Mouse (Mus musculus) heart, postnatal 0 days (tissue): ENCODE results near the gene S1pr2. TPM values are rescaled to one million over a fixed set of nuclear protein-coding genes. Genes with fewer than 3 reads are reported as not detected.
A peak's percentile ranks its signal among the peaks of the same experiment; 100 is the strongest.

Experiments
- ATAC-seq: fragments of 200-750 bp; cut with Nextera tagmentation; 2 replicates; pipeline ENCODE4 v1.8.0; 2017; ENCODE audit warnings: low read depth, moderate number of reproducible peaks, moderate library complexity; ENCODE audit not compliant: insufficient read depth
- DNase-seq: peaks from one replicate; pipeline ENCODE4 v3.0.0-alpha.2; 2016; ENCODE audit warnings: low spot score
- H3K27ac ChIP-seq: fragments of 300-500 bp; sonication (generic); 2 replicates; pipeline ENCODE4 v1.5.1; 2014; ENCODE audit warnings: low read depth, mild to moderate bottlenecking
- H3K27me3 ChIP-seq: fragments of 300-500 bp; sonication (generic); 2 replicates; pipeline ENCODE4 v1.6.1; 2014; ENCODE audit warnings: low read length, mixed read lengths; ENCODE audit not compliant: control insufficient read depth, insufficient read depth
- H3K36me3 ChIP-seq: fragments of 300-500 bp; sonication (generic); replicated peaks from 2 replicates; pipeline ENCODE4 v1.6.1; 2014; ENCODE audit warnings: low read length, mixed read lengths; ENCODE audit not compliant: control insufficient read depth, insufficient read depth
- H3K4me1 ChIP-seq: fragments of 300-500 bp; sonication (generic); 2 replicates; pipeline ENCODE4 v1.6.1; 2014; ENCODE audit warnings: antibody characterized with exemption; ENCODE audit not compliant: control insufficient read depth, insufficient read depth
- H3K4me2 ChIP-seq: fragments of 300-500 bp; sonication (generic); 2 replicates; pipeline ENCODE4 v1.6.1; 2014; ENCODE audit warnings: low read depth, mild to moderate bottlenecking, low read length, moderate library complexity
- H3K4me3 ChIP-seq: fragments of 300-500 bp; sonication (generic); 2 replicates; pipeline ENCODE4 v1.5.1; 2014; ENCODE audit warnings: low read depth, low read length
- H3K9ac ChIP-seq: fragments of 300-500 bp; sonication (generic); replicated peaks from 2 replicates; pipeline ENCODE4 v1.6.1; 2014; ENCODE audit warnings: low read depth, low read length, mixed read lengths
- H3K9me3 ChIP-seq: fragments of 300-500 bp; sonication (generic); replicated peaks from 2 replicates; pipeline ENCODE4 v1.6.1; 2016; ENCODE audit warnings: low read length; ENCODE audit not compliant: control insufficient read depth
- CTCF ChIP-seq: IDR thresholded peaks from 2 replicates; pipeline ENCODE4 v1.5.1; 2016; ENCODE audit warnings: antibody characterized with exemption, control low read depth, low read depth
- EP300 ChIP-seq: IDR thresholded peaks from 2 replicates; pipeline ENCODE4 v1.6.1; 2016; ENCODE audit warnings: antibody characterized with exemption, low read depth
- WGBS: fragments of 180-500 bp; shearing (Covaris S2); extraction: QIAGEN DNeasy Blood & Tissue Kit; methylation state at CpG from one replicate; pipeline ENCODE4 v1.1.7; 2014; 5-methylcytosine and 5-hydroxymethylcytosine counted together
- polyA plus RNA-seq: library from polyadenylated mRNA; unstranded; fragments of >200 nt; fragmentation: Nextera tagmentation; extraction: Ambion mirVana; gene quantifications from 2 replicates; pipeline ENCODE4 v1.2.1, GENCODE M21; 2015
- total RNA-seq: library from RNA; depleted of rRNA; stranded (reverse); fragments of >200 nt; gene quantifications from 2 replicates; pipeline ENCODE4 v1.2.3, GENCODE M21; 2014; ENCODE audit warnings: low replicate concordance

The S1pr2 gene
- total and polyA plus RNA-seq, 2 experiments from 2014 or later, result 7.4 to 8.5 TPM

- Histone ChIP-seq H3K9ac (no peak overlapping the region), H3K4me3 (no peak overlapping the region), H3K9me3 (no peaks in the 10 kb centered on the region), H3K4me1 (peaks cover 27% of the 10 kb centered on the region; the same call in 1 of the 2 replicates), H3K27me3 (no peaks in the 10 kb centered on the region), H3K27ac (peak overlapping the region; percentile 41; the same call in 1 of the 2 replicates), H3K36me3 (no peaks in the 10 kb centered on the region), H3K4me2 (no peak overlapping the region)
- ATAC-seq (no peak), DNase-seq (no peak)
- WGBS, result 54% methylated on average over 10 of the region's 10 CpGs
- TF ChIP-seq EP300 (no peak), CTCF (no peak)
Measured at GRCm38 (mm10) chr9:20978409-20979095, 2.0 kb upstream of the S1pr2 start.

- H3K4me2 ChIP-seq, result peak overlapping the region; percentile 94
- 1% methylated on average over 4 of the region's 4 CpGs for WGBS
- peak overlapping the region; percentile 82 for H3K4me3 ChIP-seq
- ATAC-seq, result no peak
- TF ChIP-seq EP300, result no peak
- no peaks in the 10 kb centered on the region for H3K36me3 ChIP-seq
- peaks cover 21% of the 10 kb centered on the region; the same call in 1 of the 2 replicates for H3K4me1 ChIP-seq
- no peaks in the 10 kb centered on the region for H3K9me3 ChIP-seq
- H3K9ac ChIP-seq, result no peak overlapping the region
- no peaks in the 10 kb centered on the region for H3K27me3 ChIP-seq
- peak overlapping the region; percentile 86; the same call in 1 of the 2 replicates for H3K27ac ChIP-seq
- no peak for DNase-seq
Measured at GRCm38 (mm10) chr9:20976961-20977689, 544 bp upstream of the S1pr2 start.

GRCm38 (mm10) chr9:20975431-20976215 is 958 bp downstream of the S1pr2 start:
- peak; percentile 60 for ATAC-seq
- Histone ChIP-seq H3K27me3 (no peaks in the 10 kb centered on the region), H3K27ac (peak overlapping the region; percentile 86), H3K4me1 (peaks cover 26% of the 10 kb centered on the region; the same call in 1 of the 2 replicates), H3K36me3 (no peaks in the 10 kb centered on the region), H3K4me3 (peak overlapping the region; percentile 82), H3K9me3 (no peaks in the 10 kb centered on the region), H3K4me2 (peak overlapping the region; percentile 94), H3K9ac (peak overlapping the region; percentile 80)
- TF ChIP-seq CTCF (no peak), EP300 (no peak)
- peak; percentile 82 for DNase-seq
- 1% methylated on average over 45 of the region's 45 CpGs for WGBS

- DNase-seq, result no peak
- H3K27ac ChIP-seq, result peak overlapping the region; percentile 47
- no peak for TF ChIP-seq CTCF
- no peak for TF ChIP-seq EP300
- peaks cover 26% of the 10 kb centered on the region; the same call in 1 of the 2 replicates for H3K4me1 ChIP-seq
- no peak overlapping the region for H3K4me3 ChIP-seq
- H3K9ac ChIP-seq, result no peak overlapping the region
- H3K4me2 ChIP-seq, result peak overlapping the region; percentile 34; the same call in 1 of the 2 replicates
- WGBS, result 48% methylated on average over 6 of the region's 6 CpGs
- H3K36me3 ChIP-seq, result peaks cover 5% of the 10 kb centered on the region
- H3K27me3 ChIP-seq, result no peaks in the 10 kb centered on the region
- no peak for ATAC-seq
- H3K9me3 ChIP-seq, result no peaks in the 10 kb centered on the region
Measured at GRCm38 (mm10) chr9:20973682-20974075, 2.9 kb downstream of the S1pr2 start.

- Histone ChIP-seq H3K4me1 (peaks cover 26% of the 10 kb centered on the region; the same call in 1 of the 2 replicates), H3K4me3 (no peak overlapping the region), H3K9ac (no peak overlapping the region; the same call in 1 of the 2 replicates), H3K27me3 (no peaks in the 10 kb centered on the region), H3K27ac (peak overlapping the region; percentile 76), H3K4me2 (peak overlapping the region; percentile 34; the same call in 1 of the 2 replicates), H3K9me3 (no peaks in the 10 kb centered on the region), H3K36me3 (peaks cover 10% of the 10 kb centered on the region)
- no peak for ATAC-seq
- no peak for DNase-seq
- TF ChIP-seq CTCF (no peak), EP300 (no peak)
- 90% methylated on average over 4 of the region's 4 CpGs for WGBS
Measured at GRCm38 (mm10) chr9:20973001-20973681, 3.4 kb downstream of the S1pr2 start.
